Mouse (Mus musculus) retina, postnatal 7 days (tissue): ENCODE data around the gene Olfr857.
"Not testable (repeated sequence)": the region's sequence is repeated elsewhere in the genome, so short reads cannot be mapped to it uniquely, and the experiment has no call there.

ENCODE experiments used
- DNase-seq: peaks from one replicate; pipeline ENCODE4 v3.0.0-alpha.2; 2012; ENCODE audit warnings: low read depth, low spot score

Olfr857 gene

GRCm38 (mm10) chr9:19709133-19709532 lies at the start of gene Olfr857:
Gene Olfr857, plus strand, starts transcription at chr9:19709433.
- no peak for DNase-seq

GRCm38 (mm10) chr9:19690281-19690680 lies 19.0 kb upstream of the Olfr857 start:
- no peak for DNase-seq

GRCm38 (mm10) chr9:19691426-19691825 lies 17.8 kb upstream of the Olfr857 start:
- DNase-seq, result no peak

GRCm38 (mm10) chr9:19692430-19692829 lies 16.8 kb upstream of the Olfr857 start:
- DNase-seq, result no peak

GRCm38 (mm10) chr9:19694285-19694684 lies 14.9 kb upstream of the Olfr857 start:
- DNase-seq, result not testable (repeated sequence)

- not testable (repeated sequence) for DNase-seq
These were observed 14.3 kb upstream of the Olfr857 start for GRCm38 (mm10) chr9:19694898-19695379.

- not testable (repeated sequence) for DNase-seq
These were observed 4.7 kb upstream of the Olfr857 start for GRCm38 (mm10) chr9:19704546-19704945.
